Mouse (Mus musculus) c-Kit-positive CD71-positive TER-119-positive erythroid progenitor cells, embryonic 14.5 days (primary cell): Measurements from ENCODE around the gene Prrc2a.

ENCODE experiments used
- DNase-seq: peaks from one replicate; pipeline ENCODE4 v3.0.0-alpha.2; 2013; ENCODE audit warnings: low spot score

The Prrc2a gene

GRCm38 (mm10) chr17:35190096-35190495 is 25.4 kb upstream of the Prrc2a start:
- no peak for DNase-seq

- no peak for DNase-seq
Measured at GRCm38 (mm10) chr17:35189186-35189585, 24.5 kb upstream of the Prrc2a start.

- no peak for DNase-seq
Measured at GRCm38 (mm10) chr17:35187959-35188610, 23.4 kb upstream of the Prrc2a start, which contains the start of gene Lst1. Gene Lst1 (minus strand): TSS chr17:35188439.

- no peak for DNase-seq
Measured at GRCm38 (mm10) chr17:35187345-35187744, 22.6 kb upstream of the Prrc2a start.

GRCm38 (mm10) chr17:35186681-35187080 is 22.0 kb upstream of the Prrc2a start:
- DNase-seq: no peak

GRCm38 (mm10) chr17:35185639-35186611 is 21.2 kb upstream of the Prrc2a start:
- peak; percentile 66 for DNase-seq

- no peak for DNase-seq
Measured at GRCm38 (mm10) chr17:35180093-35180492, 15.4 kb upstream of the Prrc2a start.

- DNase-seq: peak; percentile 56
Measured at GRCm38 (mm10) chr17:35178528-35178927, 13.8 kb upstream of the Prrc2a start.

GRCm38 (mm10) chr17:35175968-35176367 is 11.3 kb upstream of the Prrc2a start, which contains the start of gene Aif1:
Gene Aif1 (minus strand): TSS chr17:35176068.
- DNase-seq: no peak

GRCm38 (mm10) chr17:35175382-35175781 is 10.7 kb upstream of the Prrc2a start:
- no peak for DNase-seq

- DNase-seq: no peak
Measured at GRCm38 (mm10) chr17:35174201-35174977, 9.7 kb upstream of the Prrc2a start.

- DNase-seq: no peak
Measured at GRCm38 (mm10) chr17:35173329-35173728, 8.6 kb upstream of the Prrc2a start.

- no peak for DNase-seq
Measured at GRCm38 (mm10) chr17:35172445-35173234, 7.9 kb upstream of the Prrc2a start.

- peak; percentile 70 for DNase-seq
Measured at GRCm38 (mm10) chr17:35168541-35169207, 4.0 kb upstream of the Prrc2a start.

- no peak for DNase-seq
Measured at GRCm38 (mm10) chr17:35167794-35168193, 3.1 kb upstream of the Prrc2a start.

- peak; percentile 80 for DNase-seq
Measured at GRCm38 (mm10) chr17:35166352-35167035, 1.8 kb upstream of the Prrc2a start.

- DNase-seq: no peak
Measured at GRCm38 (mm10) chr17:35165451-35166155, 906 bp upstream of the Prrc2a start.

- no peak for DNase-seq
Measured at GRCm38 (mm10) chr17:35164218-35164567, 504 bp downstream of the Prrc2a start.

- no peak for DNase-seq
Measured at GRCm38 (mm10) chr17:35163326-35164081, 1.2 kb downstream of the Prrc2a start.
